Mouse (Mus musculus): ENCODE measurements around the gene Frmd4a.

- TF ChIP-seq CTCF (IDR thresholded peaks at IDR 0.05; ENCODE audit: low read depth) (no peak), EP300 (IDR thresholded peaks at IDR 0.05; ENCODE audit: low read depth) (no peak)
Measured at GRCm38 (mm10) chr2:4557466-4557865, 539.9 kb downstream of the Frmd4a start.

Measured in liver, postnatal 0 days (tissue).